Mouse (Mus musculus) ES-E14 (cell line): ENCODE measurements around the gene Pmepa1. TPM values are rescaled to one million over a fixed set of nuclear protein-coding genes. Genes with fewer than 3 reads are reported as not detected.

Experiments used
- DNase-seq: peaks from one replicate; pipeline ENCODE4 v3.0.0-alpha.2; 2013; ENCODE audit warnings: low read depth, low spot score
- H3K27ac ChIP-seq: 2 replicates; pipeline ENCODE4 v1.5.1; 2012; ENCODE audit warnings: low read depth, mild to moderate bottlenecking, low read length, moderate library complexity, mixed read lengths; ENCODE audit not compliant: poor library complexity, insufficient read depth, severe bottlenecking
- H3K36me3 ChIP-seq: 2 replicates; pipeline ENCODE4 v1.6.1; 2012; ENCODE audit warnings: mild to moderate bottlenecking, low read length, moderate library complexity, mixed read lengths; ENCODE audit not compliant: control insufficient read depth, poor library complexity, insufficient read depth, severe bottlenecking
- H3K4me1 ChIP-seq, 2 experiments: fragments of 150-350 bp in 1 of 2; sonication (generic) in 1 of 2; 2 replicates each; pipeline ENCODE4 v1.6.1; 2012; ENCODE audit warnings: low read length in 2 of 2, mild to moderate bottlenecking in 1 of 2, mixed read lengths in 1 of 2; ENCODE audit not compliant: control insufficient read depth in 2 of 2, insufficient read depth in 2 of 2, poor library complexity in 1 of 2
- H3K4me3 ChIP-seq, 2 experiments: fragments of 150-350 bp in 1 of 2; sonication (generic) in 1 of 2; 2 replicates each; pipeline ENCODE4 v1.5.1; 2012; ENCODE audit warnings: low read length in 2 of 2, low read depth in 1 of 2, mild to moderate bottlenecking in 1 of 2, mixed read lengths in 1 of 2; ENCODE audit not compliant: insufficient read depth in 1 of 2, poor library complexity in 1 of 2, severe bottlenecking in 1 of 2
- H3K9ac ChIP-seq: 2 replicates; pipeline ENCODE4 v1.6.1; 2012; ENCODE audit warnings: low read depth, mild to moderate bottlenecking, low read length, mixed read lengths; ENCODE audit not compliant: poor library complexity, insufficient read depth, severe bottlenecking
- H3K9me3 ChIP-seq: fragments of 150-350 bp; sonication (generic); 2 replicates; pipeline ENCODE4 v1.6.1; 2012; ENCODE audit warnings: low read depth, mild to moderate bottlenecking, low read length; ENCODE audit not compliant: control insufficient read depth, insufficient read depth
- CHD2 ChIP-seq: IDR thresholded peaks from 2 replicates; pipeline ENCODE4 v1.6.1; 2014; ENCODE audit warnings: mild to moderate bottlenecking, low read depth, low read length, inconsistent platforms
- HCFC1 ChIP-seq: IDR thresholded peaks from 2 replicates; pipeline ENCODE4 v1.6.1; 2012; ENCODE audit warnings: low read length, inconsistent platforms, borderline replicate concordance; ENCODE audit not compliant: insufficient read depth
- MAFK ChIP-seq: IDR thresholded peaks from 2 replicates; pipeline ENCODE4 v1.6.1; 2014; ENCODE audit warnings: mild to moderate bottlenecking, low read depth, low read length, inconsistent platforms; ENCODE audit not compliant: insufficient read depth
- ZC3H11A ChIP-seq: IDR thresholded peaks from 2 replicates; pipeline ENCODE4 v1.6.1; 2012; ENCODE audit warnings: low read depth, mild to moderate bottlenecking, inconsistent platforms, low read length, borderline replicate concordance
- ZNF384 ChIP-seq: IDR thresholded peaks from 2 replicates; pipeline ENCODE4 v1.6.1; 2012; ENCODE audit warnings: low read depth, low read length, inconsistent platforms
- in situ Hi-C, 2 experiments: fragments of 600-800 bp; cut with MboI; formaldehyde crosslinking; loops; one replicate each; pipeline ENCODE4 v1.15.1; 2025; ENCODE audit warnings: low sequenced_read_pairs in 2 of 2, inconsistent platforms in 1 of 2; ENCODE audit not compliant: unreplicated experiment in 2 of 2
- total RNA-seq: library from RNA; depleted of rRNA; stranded (reverse); fragments of 300-350 nt; gene quantifications from 2 replicates; pipeline ENCODE4 v1.2.3, GENCODE M21; 2012

Pmepa1 gene
- total RNA-seq, 1 experiment: 20.3 TPM

DNA sequence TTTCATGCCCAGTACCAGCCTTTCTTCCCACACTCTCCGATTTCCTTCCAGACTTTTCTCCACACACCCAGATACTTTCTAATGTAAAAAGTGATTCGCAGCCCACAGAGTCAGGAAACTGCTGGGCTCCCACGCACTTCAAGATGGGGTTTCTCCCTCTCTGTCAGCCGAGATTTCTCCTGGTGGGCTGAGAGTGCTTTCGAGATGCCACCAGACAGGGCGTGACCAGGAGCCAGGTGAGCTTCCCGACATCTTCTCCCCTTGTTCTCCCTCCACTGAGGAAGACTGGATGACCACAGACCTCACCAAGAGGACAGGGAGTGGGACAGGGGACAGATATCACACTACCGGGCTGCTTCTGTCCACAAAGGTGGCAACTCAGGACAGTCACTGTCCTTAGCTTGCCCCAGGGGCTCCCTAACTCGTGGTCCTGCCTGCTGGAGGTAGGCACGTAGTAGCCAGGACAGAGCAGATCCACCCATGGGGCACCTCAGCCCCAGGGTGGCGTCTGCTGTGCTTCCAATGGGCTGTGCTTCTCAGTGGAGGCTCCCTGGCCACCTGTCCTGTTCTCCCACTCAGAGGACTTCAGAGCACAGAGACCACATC lies 91.8 kb downstream of the Pmepa1 start:
- Histone ChIP-seq H3K9me3 (no peaks in the 10 kb centered on the region), H3K4me3 (no peak overlapping the region), H3K36me3 (no peaks in the 10 kb centered on the region), H3K27ac (no peak overlapping the region), H3K4me1 (peaks cover 1 to 10% of the 10 kb centered on the region in 2 experiments; a peak in 2 of 4 replicates), H3K9ac (no peak overlapping the region)
- DNase-seq: no peak
- TF ChIP-seq HCFC1 (no peak), ZC3H11A (no peak), CHD2 (no peak), ZNF384 (no peak), MAFK (no peak)
- in situ Hi-C loops: loop anchor here (5.0 to 25.0 kb wide), 2 partner anchors 77 to 378 kb away; no protein-coding TSS in a partner anchor

DNA sequence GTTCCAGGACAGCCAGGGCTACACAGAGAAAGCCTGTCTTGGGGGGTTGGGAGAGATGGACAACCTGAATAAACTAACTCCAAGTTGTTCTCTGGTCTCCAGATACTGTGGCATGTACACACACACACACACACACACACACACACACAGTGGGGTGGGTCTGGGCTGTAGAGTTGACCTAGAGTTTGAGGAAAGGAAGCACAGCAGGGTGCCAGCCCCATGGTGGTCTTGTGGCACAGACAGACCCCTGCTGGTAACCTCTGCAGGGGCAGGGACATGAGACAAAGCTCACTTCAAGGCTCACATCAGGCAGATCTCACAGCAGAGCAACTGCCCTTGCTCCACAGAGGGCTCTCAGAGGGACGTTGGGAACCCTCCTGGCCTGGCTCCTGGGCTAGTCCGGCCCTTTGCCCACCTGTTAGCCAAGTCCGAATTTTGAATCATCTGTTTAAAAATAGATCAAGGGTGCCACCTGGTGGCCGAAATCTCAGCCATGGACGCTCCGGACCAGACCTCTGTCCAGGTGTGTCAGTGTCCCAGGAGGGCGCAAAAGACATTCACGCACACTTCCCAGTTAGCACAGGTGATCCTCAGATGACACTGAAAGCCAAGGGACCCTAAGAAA lies 92.4 kb downstream of the Pmepa1 start:
- Histone ChIP-seq H3K4me1 (peaks cover 1 to 10% of the 10 kb centered on the region in 2 experiments; a peak in 2 of 4 replicates), H3K27ac (no peak overlapping the region), H3K9ac (no peak overlapping the region), H3K36me3 (no peaks in the 10 kb centered on the region), H3K4me3 (no peak overlapping the region), H3K9me3 (no peaks in the 10 kb centered on the region)
- DNase-seq: no peak
- in situ Hi-C loops: loop anchor here (5.0 to 25.0 kb wide), 2 partner anchors 77 to 378 kb away; no protein-coding TSS in a partner anchor
- TF ChIP-seq ZC3H11A (peak; percentile 82), CHD2 (no peak)

DNA sequence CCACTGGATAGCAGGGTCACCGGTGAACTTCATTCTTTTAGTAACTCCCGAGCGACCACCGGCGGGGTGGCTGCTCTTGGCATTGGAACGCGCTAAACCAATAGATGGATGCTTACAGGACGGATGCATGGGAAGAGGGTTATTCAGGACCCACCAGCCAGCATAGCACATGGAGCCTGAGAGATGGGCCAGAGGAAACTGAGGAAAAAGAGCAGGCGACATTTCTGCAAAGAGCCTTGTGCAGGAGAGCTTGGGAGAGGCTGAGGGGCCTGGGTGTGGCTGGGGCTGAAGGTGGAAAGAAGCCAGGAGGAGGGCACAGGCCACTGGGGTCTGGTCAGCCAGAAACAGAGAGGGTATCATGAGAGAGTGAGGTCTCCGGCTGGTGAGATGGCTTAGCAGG lies 93.0 kb downstream of the Pmepa1 start:
- no peak overlapping the region for H3K9ac ChIP-seq
- no peak for DNase-seq
- no peak overlapping the region for H3K4me3 ChIP-seq
- no peaks in the 10 kb centered on the region for H3K9me3 ChIP-seq
- in situ Hi-C loops: loop anchor here (5.0 to 25.0 kb wide), 2 partner anchors 76 to 379 kb away; no protein-coding TSS in a partner anchor
- TF ChIP-seq MAFK (no peak), CHD2 (no peak), ZC3H11A (no peak), ZNF384 (no peak), HCFC1 (no peak)
- H3K27ac ChIP-seq: no peak overlapping the region
- no peaks in the 10 kb centered on the region for H3K36me3 ChIP-seq
- H3K4me1 ChIP-seq: peaks cover 1 to 10% of the 10 kb centered on the region in 2 experiments; a peak in 2 of 4 replicates

DNA sequence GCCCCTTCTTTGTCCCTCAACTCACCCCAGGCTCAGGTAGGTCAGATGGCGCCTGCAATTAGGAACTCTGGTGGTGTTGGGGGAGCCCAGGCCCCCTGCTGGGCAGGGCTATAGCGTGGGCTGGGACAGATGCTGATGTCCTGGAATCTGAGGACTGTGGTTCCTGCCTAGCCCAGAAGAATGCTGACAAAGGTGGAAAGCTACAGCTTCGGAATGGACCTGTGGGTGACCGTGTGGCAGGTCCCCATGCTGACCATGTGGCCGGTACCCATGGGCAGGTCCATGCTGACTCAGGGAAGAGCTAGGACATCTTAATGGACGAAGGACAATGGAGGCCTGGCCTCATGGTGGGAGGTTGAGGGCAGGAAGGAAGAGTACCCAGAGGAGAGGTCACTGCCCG lies 93.5 kb downstream of the Pmepa1 start:
- H3K27ac ChIP-seq: no peak overlapping the region
- TF ChIP-seq MAFK (no peak), ZC3H11A (no peak), ZNF384 (no peak), CHD2 (no peak)
- no peak for DNase-seq
- no peak overlapping the region for H3K4me3 ChIP-seq
- in situ Hi-C loops: loop anchor here (5.0 to 25.0 kb wide), 2 partner anchors 75 to 380 kb away; no protein-coding TSS in a partner anchor
- H3K36me3 ChIP-seq: no peaks in the 10 kb centered on the region
- no peak overlapping the region for H3K9ac ChIP-seq
- no peaks in the 10 kb centered on the region for H3K9me3 ChIP-seq
- H3K4me1 ChIP-seq: peaks cover 1 to 10% of the 10 kb centered on the region in 2 experiments; a peak in 2 of 4 replicates
